Mouse (Mus musculus): ENCODE results near the gene Vrk2.

- TF ChIP-seq CTCF (IDR thresholded peaks at IDR 0.05; ENCODE audit: low read depth, low read length) (no peak), POLR2A (IDR thresholded peaks at IDR 0.05; ENCODE audit: extremely low read depth, insufficient read depth, low read length) (no peak)
Observed at GRCm38 (mm10) chr11:26495951-26496350, 97.8 kb downstream of the Vrk2 start.

All from liver, adult 2 months (tissue).